Mouse (Mus musculus): Measurements from ENCODE around the gene Wfs1.

Wfs1 gene

DNA sequence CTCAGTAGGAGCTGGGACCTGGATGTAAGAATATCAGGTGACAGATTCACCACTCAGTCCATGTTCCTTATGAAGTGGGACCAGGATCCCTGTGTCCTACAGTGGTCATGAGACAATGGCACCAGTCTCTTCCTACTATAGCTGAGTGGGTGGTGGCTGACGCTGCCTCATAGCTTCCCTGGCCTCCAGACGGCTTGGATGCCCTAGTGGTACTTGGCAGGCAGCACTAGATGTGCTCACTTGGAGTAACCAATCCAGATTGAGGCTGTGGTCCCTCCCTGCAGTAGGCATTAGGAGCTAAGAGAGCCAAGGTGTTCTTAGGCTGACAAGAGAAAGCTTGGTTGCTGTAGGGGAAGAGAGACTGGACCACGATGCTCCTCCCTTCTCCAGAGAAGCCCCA lies 59.6 kb downstream of the Wfs1 start:
- no peak for DNase-seq (ENCODE audit: low spot score)

- DNase-seq (ENCODE audit: low spot score): no peak
These were observed 60.3 kb downstream of the Wfs1 start for GRCm38 (mm10) chr5:36928701-36929100.

DNA sequence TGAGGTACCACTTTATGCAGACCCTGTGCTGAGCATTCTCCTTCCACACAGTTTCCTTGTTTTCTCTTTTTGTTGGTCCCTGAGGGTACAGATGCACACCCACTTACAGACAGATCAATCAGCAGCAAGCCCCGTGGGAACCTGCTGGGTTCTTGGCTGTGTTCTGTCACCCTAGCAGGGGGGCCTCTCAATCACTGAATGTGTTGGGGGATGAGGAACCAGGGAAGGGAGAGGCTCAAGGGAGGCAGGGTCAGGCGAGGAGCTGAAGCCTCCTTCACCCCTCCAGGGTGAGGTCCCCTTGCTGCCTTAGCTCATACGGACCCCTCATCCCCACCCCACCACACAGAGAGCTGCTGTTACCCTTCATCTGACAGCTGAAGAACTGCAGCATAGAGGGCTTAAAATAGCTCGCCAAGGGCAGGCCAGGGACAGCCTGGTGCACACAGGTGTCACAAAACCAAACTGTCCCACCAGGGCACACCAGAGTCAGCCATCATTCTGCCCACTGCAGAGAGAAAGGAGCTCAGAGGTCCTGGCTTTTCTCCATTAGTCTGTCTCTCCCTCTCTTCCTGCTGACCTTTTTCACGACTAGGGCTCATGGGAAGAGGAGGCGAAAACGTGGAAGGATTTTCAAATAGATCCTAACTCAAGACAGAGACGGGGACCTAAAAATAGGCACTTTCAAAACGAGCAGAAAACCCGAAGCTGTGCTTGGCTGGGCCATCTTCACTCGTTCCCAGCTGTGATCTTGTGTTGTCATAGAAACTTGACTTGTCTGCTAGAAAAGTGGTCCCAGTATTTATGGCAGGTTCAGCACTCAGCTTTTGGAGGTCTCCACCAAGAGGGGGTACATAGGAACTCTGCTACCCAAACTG lies 64.9 kb downstream of the Wfs1 start:
- DNase-seq (ENCODE audit: low spot score): no peak

DNA sequence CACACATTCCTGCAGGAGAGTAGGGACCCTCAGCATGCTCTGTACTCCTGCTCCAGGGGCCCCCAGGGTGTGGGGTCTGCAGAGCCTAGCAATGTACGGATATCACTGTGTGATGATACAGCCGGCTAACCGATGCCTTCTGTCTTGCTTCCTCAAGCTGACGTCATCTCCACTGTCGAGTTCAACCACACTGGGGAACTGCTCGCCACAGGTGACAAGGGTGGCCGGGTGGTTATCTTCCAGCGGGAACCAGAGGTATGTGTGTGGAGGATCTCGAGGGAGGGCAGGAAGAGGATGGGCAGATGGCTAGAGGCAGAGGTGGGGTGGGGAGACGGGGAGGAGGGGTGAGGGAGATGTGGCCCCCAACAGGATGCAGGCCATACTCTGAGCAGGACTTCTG lies 66.2 kb downstream of the Wfs1 start:
- DNase-seq (ENCODE audit: low spot score): no peak

GRCm38 (mm10) chr5:36921871-36922270 lies 67.1 kb downstream of the Wfs1 start:
- DNase-seq (ENCODE audit: low spot score): no peak

GRCm38 (mm10) chr5:36920072-36920471 lies 68.9 kb downstream of the Wfs1 start:
- no peak for DNase-seq (ENCODE audit: low spot score)

- no peak for DNase-seq (ENCODE audit: low spot score)
These were observed 71.0 kb downstream of the Wfs1 start for GRCm38 (mm10) chr5:36918016-36918415.

DNA sequence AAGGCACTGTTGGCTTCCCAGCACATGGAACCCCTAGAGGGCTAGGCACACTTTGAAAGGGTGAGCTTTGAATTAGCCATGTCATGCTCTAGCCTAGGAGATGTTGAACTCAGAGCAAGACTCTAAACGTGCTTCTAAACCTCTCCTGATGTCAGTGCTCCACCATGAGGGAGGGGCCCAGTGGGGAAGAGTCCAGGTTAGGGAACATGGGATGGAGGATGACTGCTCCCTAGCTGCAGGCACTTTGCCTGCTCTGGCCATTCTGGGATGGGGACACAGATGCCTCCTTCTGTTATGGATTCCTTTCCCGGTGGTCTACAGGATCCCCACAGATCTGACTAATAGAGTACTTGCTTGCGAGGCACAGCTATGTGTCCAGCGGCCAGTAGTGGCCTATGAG lies 71.8 kb downstream of the Wfs1 start:
- DNase-seq (ENCODE audit: low spot score): no peak

- DNase-seq (ENCODE audit: low spot score): no peak
These were observed 72.4 kb downstream of the Wfs1 start for GRCm38 (mm10) chr5:36916581-36916980.
